ENCODE assay signal across 10 mouse cellular contexts in genomic region chr6:140766365-140766764, GRCm38 (mm10). TPM values are rescaled to one million over a fixed set of nuclear protein-coding genes. Genes with fewer than 3 reads are reported as not detected.
DNase-seq lines count a peak whose midpoint lies in the region; ATAC-seq and TF ChIP-seq lines count a peak whose summit lies in the region.
"Had no signal": no experiment of that assay in that cellular context is flagged by ENCODE, and none has a peak within 500 bp of the region (broad histone marks: within the 10 kb centered on the region; RNA-seq: fewer than 3 reads in every experiment).

No protein-coding gene starts in this region.

- H3K36me3 ChIP-seq in intestine, postnatal 0 days (ENCODE audit: control insufficient read depth, insufficient read depth) = no peaks in the 10 kb centered on the region
- H3K36me3 ChIP-seq in intestine, embryonic 15.5 days = no peaks in the 10 kb centered on the region
- H3K36me3 ChIP-seq in C2C12 (ENCODE audit: control insufficient read depth, insufficient read depth) = no peaks in the 10 kb centered on the region
- H3K36me3 ChIP-seq: embryonic facial prominence, embryonic 15.5 days had no signal

- peak; percentile 87 for TF ChIP-seq CTCF in intestine, postnatal 0 days (IDR thresholded peaks at IDR 0.05; ENCODE audit: low read depth)
- peak; percentile 42 for TF ChIP-seq CTCF in C2C12 (IDR thresholded peaks at IDR 0.05; ENCODE audit: control insufficient read depth, insufficient read depth, insufficient read length)

- H3K4me3 ChIP-seq in intestine, postnatal 0 days (ENCODE audit: low read depth, low read length) = no peak overlapping the region
- H3K4me3 ChIP-seq in intestine, embryonic 15.5 days (replicated peaks) = no peak overlapping the region
- H3K4me3 ChIP-seq in C2C12 (ENCODE audit: insufficient read depth, poor library complexity, severe bottlenecking) = no peak overlapping the region
- H3K4me3 ChIP-seq: embryonic facial prominence, embryonic 15.5 days had no signal

- H3K4me1 ChIP-seq in intestine, postnatal 0 days (replicated peaks; ENCODE audit: control insufficient read depth, insufficient read depth, low read length) = no peaks in the 10 kb centered on the region
- H3K4me1 ChIP-seq in intestine, embryonic 15.5 days (replicated peaks) = peaks cover 7% of the 10 kb centered on the region; the same call in 1 of the 2 replicates
- H3K4me1 ChIP-seq: embryonic facial prominence, embryonic 15.5 days had no signal

- H3K9ac ChIP-seq in intestine, postnatal 0 days (ENCODE audit: low read depth, low read length) = no peak overlapping the region
- no peak overlapping the region for H3K9ac ChIP-seq in intestine, embryonic 15.5 days
- H3K9ac ChIP-seq: embryonic facial prominence, embryonic 15.5 days had no signal

- H3K27ac ChIP-seq in intestine, postnatal 0 days (ENCODE audit: low read depth, low read length) = no peak overlapping the region
- no peak overlapping the region for H3K27ac ChIP-seq in intestine, embryonic 15.5 days
- H3K27ac ChIP-seq: embryonic facial prominence, embryonic 15.5 days had no signal

- no peaks in the 10 kb centered on the region for H3K27me3 ChIP-seq in intestine, postnatal 0 days (replicated peaks; ENCODE audit: control insufficient read depth, insufficient read depth, low read length)
- no peaks in the 10 kb centered on the region for H3K27me3 ChIP-seq in intestine, embryonic 15.5 days (replicated peaks)
- no peaks in the 10 kb centered on the region for H3K27me3 ChIP-seq in C2C12 (ENCODE audit: control insufficient read depth, insufficient read depth, insufficient read length)
- H3K27me3 ChIP-seq: embryonic facial prominence, embryonic 15.5 days had no signal

- peak; percentile 81 for DNase-seq in NIH3T3 (ENCODE audit: low read depth)
- peak; percentile 82 for DNase-seq in embryo, embryonic 10.5 days (ENCODE audit: low spot score)
- DNase-seq in kidney, postnatal 36 days = peak; percentile 43 to 58
- peak; percentile 76 for DNase-seq in naive thymus-derived CD4-positive, alpha-beta T cell, adult 2 months (ENCODE audit: low read depth)

- H3K4me2 ChIP-seq in intestine, postnatal 0 days (replicated peaks; ENCODE audit: low read depth) = no peak overlapping the region
- no peak overlapping the region for H3K4me2 ChIP-seq in intestine, embryonic 15.5 days (replicated peaks)
- H3K4me2 ChIP-seq: embryonic facial prominence, embryonic 15.5 days had no signal

- no peaks in the 10 kb centered on the region for H3K79me2 ChIP-seq in C2C12 (ENCODE audit: control insufficient read depth, insufficient read depth)

- WGBS in intestine, postnatal 0 days = 33% methylated on average over 9 of the region's 9 CpGs
- 38% methylated on average over 9 of the region's 9 CpGs for WGBS in intestine, embryonic 15.5 days

- no peaks in the 10 kb centered on the region for H3K79me3 ChIP-seq in C2C12 (ENCODE audit: low read depth)

- no peak overlapping the region for H3ac ChIP-seq in C2C12 (ENCODE audit: control insufficient read depth, insufficient read length, low read depth)

- no peaks in the 10 kb centered on the region for H3K9me3 ChIP-seq in intestine, postnatal 0 days (ENCODE audit: control insufficient read depth)
- no peaks in the 10 kb centered on the region for H3K9me3 ChIP-seq in intestine, embryonic 15.5 days
- H3K9me3 ChIP-seq: embryonic facial prominence, embryonic 15.5 days had no signal

- no peak for ATAC-seq in intestine, postnatal 0 days
- ATAC-seq in intestine, embryonic 15.5 days = no peak
- no peak for ATAC-seq in erythroid progenitor cell, adult 5-6 weeks (replicated peaks; ENCODE audit: low FRiP score, poor library complexity, severe bottlenecking)

TF ChIP-seq in C2C12, 6 proteins besides CTCF, POLR2A, EP300 and RAD21:
- no peak for TF ChIP-seq MYOD1 (IDR thresholded peaks at IDR 0.05; ENCODE audit: control insufficient read depth, insufficient read length, low read depth)

RNA-seq across cellular contexts. Expression of gene Gm11077, which starts 37.3 kb away (rescaled TPM):
- polyA plus RNA-seq in intestine, postnatal 0 days (2015; fragmentation: Nextera tagmentation; extraction: Ambion mirVana) = not detected in 2 replicates
- not detected in 2 replicates for polyA plus RNA-seq in intestine, embryonic 15.5 days (2015; fragmentation: Nextera tagmentation; extraction: Ambion mirVana)
- polyA plus RNA-seq in C2C12 (2012; fragmentation: generic; extraction: Trizol) = not detected
- total RNA-seq in erythroid progenitor cell, adult 5-6 weeks (2015; ENCODE audit: low replicate concordance) = not detected in 2 replicates
- total RNA-seq in erythroid progenitor cell, adult 5-6 weeks (2017; ENCODE audit: low replicate concordance) = not detected in 2 replicates
- polyA plus RNA-seq: embryonic facial prominence, embryonic 15.5 days; lung, embryonic 16.5 days had no signal
